Mouse (Mus musculus): Measurements from ENCODE around the gene Mrps22. TPM values are rescaled to one million over a fixed set of nuclear protein-coding genes. Genes with fewer than 3 reads are reported as not detected.

Gene Mrps22
- polyA plus RNA-seq, 1 experiment from 2014 or later: 58.2 TPM

DNA sequence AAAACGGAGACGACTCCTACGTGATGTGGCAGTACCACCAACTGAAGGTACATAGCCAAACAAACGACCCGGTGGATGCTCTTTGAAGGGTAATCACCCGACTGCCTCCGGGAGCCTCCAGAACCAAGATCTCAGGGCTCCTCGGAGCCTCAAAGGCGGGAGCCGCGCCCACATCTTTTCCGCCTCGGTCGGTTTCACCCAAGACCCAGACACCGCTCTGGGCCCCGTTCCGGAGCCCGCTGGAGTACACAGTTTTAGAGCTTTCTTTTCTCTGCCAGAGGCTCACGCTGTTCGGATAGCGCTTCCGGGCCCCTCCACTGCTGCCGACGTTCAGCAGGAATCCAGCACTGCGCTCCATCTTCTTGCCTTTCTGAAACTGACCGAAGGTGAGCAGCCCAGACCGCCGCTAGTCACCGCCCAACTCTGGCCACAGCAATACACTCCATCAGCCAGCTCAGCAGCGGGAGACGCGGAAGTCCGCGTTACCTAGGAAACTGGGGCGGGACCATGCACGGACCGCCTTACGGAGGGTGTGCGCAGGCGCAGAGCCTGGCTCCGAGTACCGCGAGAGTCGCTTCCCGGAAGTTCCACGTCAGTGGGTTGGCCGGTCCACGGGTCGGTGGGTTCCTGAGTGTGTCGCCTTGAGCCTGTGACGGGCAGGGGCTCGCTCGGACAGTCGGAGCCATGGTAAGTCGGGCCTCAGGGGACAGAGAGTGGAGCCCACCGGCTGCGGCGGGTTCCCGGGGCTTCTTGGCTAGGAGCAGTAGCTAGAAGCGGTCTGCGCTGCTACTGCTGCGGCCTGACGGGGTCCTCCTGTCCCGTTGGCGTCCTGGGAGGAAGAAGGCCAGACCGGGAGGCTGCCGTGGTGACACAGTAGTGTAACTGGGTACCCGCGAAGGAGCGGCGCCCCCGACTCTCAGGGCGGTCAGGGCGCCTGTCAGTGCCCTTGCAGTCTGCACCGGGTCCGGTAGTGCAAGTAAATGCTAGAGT is 38.0 kb downstream of the Mrps22 start, which contains the start of gene Copb2:
TSS of gene Copb2 (plus strand) at position 585 of the 990 bp plus-strand sequence.
- WGBS: under 1% methylated on average over 76 of the region's 76 CpGs
- H3K4me2 ChIP-seq: peak within 1 kb of the TSS; percentile 73
- peaks cover 6% of the 10 kb centered on the region for H3K36me3 ChIP-seq
- H3K9me3 ChIP-seq (replicated peaks): no peaks in the 10 kb centered on the region
- peak within 1 kb of the TSS; percentile 87 for H3K27ac ChIP-seq (replicated peaks)
- H3K9ac ChIP-seq (replicated peaks): peak within 1 kb of the TSS; percentile 96
- peaks cover 24% of the 10 kb centered on the region for H3K4me1 ChIP-seq
- H3K27me3 ChIP-seq (replicated peaks): 0 out of 2 replicates have a peak, but pooled peaks cover 2% of the 10 kb centered on the region
- H3K4me3 ChIP-seq (replicated peaks): peak within 1 kb of the TSS; percentile 99
- ATAC-seq (ENCODE audit: low FRiP score): peak; percentile 99

- no peaks in the 10 kb centered on the region for H3K4me1 ChIP-seq
- H3K4me3 ChIP-seq (replicated peaks): no peak overlapping the region
- 89% methylated on average over 3 of the region's 3 CpGs for WGBS
- no peak for ATAC-seq (ENCODE audit: low FRiP score)
- no peak overlapping the region for H3K27ac ChIP-seq (replicated peaks)
- H3K4me2 ChIP-seq: no peak overlapping the region
- H3K36me3 ChIP-seq: no peaks in the 10 kb centered on the region
- no peak overlapping the region for H3K9ac ChIP-seq (replicated peaks)
- peaks cover 3% of the 10 kb centered on the region; the same call in 1 of the 2 replicates for H3K27me3 ChIP-seq (replicated peaks)
- H3K9me3 ChIP-seq (replicated peaks): no peaks in the 10 kb centered on the region
Measured at GRCm38 (mm10) chr9:98544042-98544441, 57.4 kb downstream of the Mrps22 start.

Other genes with a start within 250 kb of the Mrps22 start
- 67.5 and 74.8 TPM in 2 replicates for gene Rbp1, start 178.7 kb downstream of the Mrps22 start, polyA plus RNA-seq (2015; fragmentation: Nextera tagmentation; extraction: Ambion mirVana)
- gene Rbp2, start 115.5 kb downstream of the Mrps22 start, polyA plus RNA-seq (2015; fragmentation: Nextera tagmentation; extraction: Ambion mirVana): 1.4 and 1.8 TPM in 2 replicates
- gene Copb2, start 37.9 kb downstream of the Mrps22 start, polyA plus RNA-seq (2015; fragmentation: Nextera tagmentation; extraction: Ambion mirVana): 112 and 124 TPM in 2 replicates
- 0.18 and 0.42 TPM in 2 replicates for gene Prr23a1, start 240.8 kb upstream of the Mrps22 start, polyA plus RNA-seq (2015; fragmentation: Nextera tagmentation; extraction: Ambion mirVana)

All from neural tube, embryonic 15.5 days (tissue).